Mouse (Mus musculus): ENCODE data around the gene Sh3rf3. TPM values are rescaled to one million over a fixed set of nuclear protein-coding genes. Genes with fewer than 3 reads are reported as not detected.

The Sh3rf3 gene
- total RNA-seq, 1 experiment = 1.6 TPM

GRCm38 (mm10) chr10:58812210-58813080, 714 bp upstream of the Sh3rf3 start:
- Histone ChIP-seq H3K36me3 (ENCODE audit: control insufficient read depth, insufficient read depth, low read length, poor library complexity, severe bottlenecking) (no peaks in the 10 kb centered on the region), H3K9me3 (ENCODE audit: control insufficient read depth, insufficient read depth, low read depth, low read length) (no peaks in the 10 kb centered on the region), H3K4me3 (ENCODE audit: insufficient read depth in 1 of 2, low read depth in 1 of 2, low read length in 2 of 2, poor library complexity in 1 of 2, severe bottlenecking in 1 of 2) (peak overlapping the region; percentile 61 to 64), H3K4me1 (ENCODE audit: control insufficient read depth in 2 of 2, insufficient read depth in 2 of 2, low read length in 2 of 2, poor library complexity in 1 of 2) (no peaks in the 10 kb centered on the region), H3K9ac (ENCODE audit: insufficient read depth, low read depth, low read length, poor library complexity, severe bottlenecking) (peak overlapping the region; percentile 60), H3K27ac (ENCODE audit: insufficient read depth, low read depth, low read length, poor library complexity, severe bottlenecking) (no peak overlapping the region)
- DNase-seq (ENCODE audit: low read depth, low spot score) = peak; percentile 91
- in situ Hi-C loops (cut with MboI; ENCODE audit: low sequenced_read_pairs in 2 of 2, unreplicated experiment in 2 of 2) = loop anchor here in 1 of 2 experiments (25.0 kb wide), 1 partner anchor 475 kb away; no protein-coding TSS in a partner anchor
- peak; percentile 61; the same call in 1 of the 2 replicates for TF ChIP-seq ZC3H11A (IDR thresholded peaks at IDR 0.05; ENCODE audit: borderline replicate concordance, low read depth, low read length)
- TF ChIP-seq ZNF384 (IDR thresholded peaks at IDR 0.05; ENCODE audit: low read depth, low read length) = no peak
- no peak for TF ChIP-seq CHD2 (IDR thresholded peaks at IDR 0.05; ENCODE audit: low read depth, low read length)
- TF ChIP-seq HCFC1 (IDR thresholded peaks at IDR 0.05; ENCODE audit: borderline replicate concordance, insufficient read depth, low read length) = no peak

DNA sequence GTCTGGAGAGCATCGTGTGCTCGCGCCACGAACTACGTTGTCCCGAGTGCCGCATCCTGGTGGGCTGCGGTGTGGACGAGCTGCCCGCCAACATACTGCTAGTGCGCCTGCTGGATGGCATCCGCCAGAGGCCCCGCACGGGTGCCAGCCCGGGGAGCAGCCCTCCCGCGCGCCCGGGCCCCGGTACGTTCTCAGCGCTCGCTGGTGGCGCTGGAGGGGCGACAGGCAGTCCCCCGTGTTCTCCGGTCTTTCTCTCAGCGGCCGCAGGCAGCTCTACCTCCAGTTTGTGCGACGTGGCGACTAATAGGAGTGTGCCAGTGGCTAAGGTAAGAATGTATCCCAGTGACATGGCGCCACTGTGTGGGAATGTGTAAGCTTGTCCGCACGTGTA, 637 bp downstream of the Sh3rf3 start:
- Histone ChIP-seq H3K9me3 (ENCODE audit: control insufficient read depth, insufficient read depth, low read depth, low read length) (no peaks in the 10 kb centered on the region), H3K36me3 (ENCODE audit: control insufficient read depth, insufficient read depth, low read length, poor library complexity, severe bottlenecking) (no peaks in the 10 kb centered on the region), H3K27ac (ENCODE audit: insufficient read depth, low read depth, low read length, poor library complexity, severe bottlenecking) (no peak overlapping the region), H3K9ac (ENCODE audit: insufficient read depth, low read depth, low read length, poor library complexity, severe bottlenecking) (peak overlapping the region; percentile 60), H3K4me1 (ENCODE audit: control insufficient read depth in 2 of 2, insufficient read depth in 2 of 2, low read length in 2 of 2, poor library complexity in 1 of 2) (no peaks in the 10 kb centered on the region), H3K4me3 (ENCODE audit: insufficient read depth in 1 of 2, low read depth in 1 of 2, low read length in 2 of 2, poor library complexity in 1 of 2, severe bottlenecking in 1 of 2) (peak overlapping the region; percentile 61 to 64)
- TF ChIP-seq ZC3H11A (IDR thresholded peaks at IDR 0.05; ENCODE audit: borderline replicate concordance, low read depth, low read length) (no peak), MAFK (IDR thresholded peaks at IDR 0.05; ENCODE audit: insufficient read depth, low read depth, low read length) (no peak), ZNF384 (IDR thresholded peaks at IDR 0.05; ENCODE audit: low read depth, low read length) (no peak), HCFC1 (IDR thresholded peaks at IDR 0.05; ENCODE audit: borderline replicate concordance, insufficient read depth, low read length) (no peak), CHD2 (IDR thresholded peaks at IDR 0.05; ENCODE audit: low read depth, low read length) (no peak)
- in situ Hi-C loops (cut with MboI; ENCODE audit: low sequenced_read_pairs in 2 of 2, unreplicated experiment in 2 of 2) = loop anchor here in 1 of 2 experiments (25.0 kb wide), 1 partner anchor 474 kb away; no protein-coding TSS in a partner anchor
- DNase-seq (ENCODE audit: low read depth, low spot score) = no peak

- no peak for DNase-seq (ENCODE audit: low read depth, low spot score)
- no peak overlapping the region for H3K27ac ChIP-seq (ENCODE audit: insufficient read depth, low read depth, low read length, poor library complexity, severe bottlenecking)
- no peaks in the 10 kb centered on the region for H3K4me1 ChIP-seq (ENCODE audit: control insufficient read depth in 2 of 2, insufficient read depth in 2 of 2, low read length in 2 of 2, poor library complexity in 1 of 2)
- TF ChIP-seq ZNF384 (IDR thresholded peaks at IDR 0.05; ENCODE audit: low read depth, low read length) (no peak), CHD2 (IDR thresholded peaks at IDR 0.05; ENCODE audit: low read depth, low read length) (no peak), MAFK (IDR thresholded peaks at IDR 0.05; ENCODE audit: insufficient read depth, low read depth, low read length) (no peak), HCFC1 (IDR thresholded peaks at IDR 0.05; ENCODE audit: borderline replicate concordance, insufficient read depth, low read length) (no peak), ZC3H11A (IDR thresholded peaks at IDR 0.05; ENCODE audit: borderline replicate concordance, low read depth, low read length) (no peak)
- in situ Hi-C loops (cut with MboI; ENCODE audit: low sequenced_read_pairs in 2 of 2, unreplicated experiment in 2 of 2) = loop anchor here in 1 of 2 experiments (25.0 kb wide), 1 partner anchor 473 kb away; no protein-coding TSS in a partner anchor
- H3K4me3 ChIP-seq (ENCODE audit: insufficient read depth in 1 of 2, low read depth in 1 of 2, low read length in 2 of 2, poor library complexity in 1 of 2, severe bottlenecking in 1 of 2) = no peak overlapping the region
- no peaks in the 10 kb centered on the region for H3K9me3 ChIP-seq (ENCODE audit: control insufficient read depth, insufficient read depth, low read depth, low read length)
- H3K9ac ChIP-seq (ENCODE audit: insufficient read depth, low read depth, low read length, poor library complexity, severe bottlenecking) = no peak overlapping the region
- no peaks in the 10 kb centered on the region for H3K36me3 ChIP-seq (ENCODE audit: control insufficient read depth, insufficient read depth, low read length, poor library complexity, severe bottlenecking)
Measured at GRCm38 (mm10) chr10:58814486-58814885, 1.3 kb downstream of the Sh3rf3 start.

DNA sequence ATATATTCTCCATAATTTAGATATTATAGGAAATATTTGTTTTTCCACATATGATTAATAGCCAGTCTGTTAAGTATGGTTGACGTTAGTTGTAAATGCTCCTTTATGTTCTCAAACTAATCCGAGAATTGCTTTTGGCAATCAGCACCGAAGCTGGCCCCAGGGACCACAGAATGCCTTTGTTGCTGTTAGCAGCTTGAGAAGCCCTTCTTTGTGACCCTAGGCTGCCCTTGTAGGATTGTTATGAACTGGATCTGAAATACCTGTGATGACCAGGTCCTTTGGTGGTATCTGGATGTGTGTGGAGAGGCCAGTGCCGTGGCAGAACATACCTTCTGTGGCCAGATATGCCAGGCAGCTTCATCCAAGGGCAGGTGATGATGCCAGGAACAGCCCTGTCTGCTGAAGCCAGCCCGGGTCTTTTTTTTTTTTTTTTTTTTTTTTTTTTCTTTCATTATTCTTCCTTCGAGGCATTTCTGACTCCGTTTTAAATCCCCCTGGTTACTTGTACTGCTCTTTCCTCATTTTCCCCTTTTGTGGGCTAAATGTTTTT, 10.9 kb downstream of the Sh3rf3 start:
- in situ Hi-C loops (cut with MboI; ENCODE audit: low sequenced_read_pairs in 2 of 2, unreplicated experiment in 2 of 2) = loop anchor here in 1 of 2 experiments (25.0 kb wide), 1 partner anchor 463 kb away; no protein-coding TSS in a partner anchor
- no peaks in the 10 kb centered on the region for H3K36me3 ChIP-seq (ENCODE audit: control insufficient read depth, insufficient read depth, low read length, poor library complexity, severe bottlenecking)
- no peak for TF ChIP-seq HCFC1 (IDR thresholded peaks at IDR 0.05; ENCODE audit: borderline replicate concordance, insufficient read depth, low read length)
- no peak for TF ChIP-seq MAFK (IDR thresholded peaks at IDR 0.05; ENCODE audit: insufficient read depth, low read depth, low read length)
- TF ChIP-seq ZNF384 (IDR thresholded peaks at IDR 0.05; ENCODE audit: low read depth, low read length) = no peak
- TF ChIP-seq CHD2 (IDR thresholded peaks at IDR 0.05; ENCODE audit: low read depth, low read length) = no peak
- no peak for TF ChIP-seq ZC3H11A (IDR thresholded peaks at IDR 0.05; ENCODE audit: borderline replicate concordance, low read depth, low read length)
- no peak overlapping the region for H3K9ac ChIP-seq (ENCODE audit: insufficient read depth, low read depth, low read length, poor library complexity, severe bottlenecking)
- H3K9me3 ChIP-seq (ENCODE audit: control insufficient read depth, insufficient read depth, low read depth, low read length) = no peaks in the 10 kb centered on the region
- H3K4me1 ChIP-seq (ENCODE audit: control insufficient read depth in 2 of 2, insufficient read depth in 2 of 2, low read length in 2 of 2, poor library complexity in 1 of 2) = no peaks in the 10 kb centered on the region
- DNase-seq (ENCODE audit: low read depth, low spot score) = no peak
- H3K27ac ChIP-seq (ENCODE audit: insufficient read depth, low read depth, low read length, poor library complexity, severe bottlenecking) = no peak overlapping the region
- H3K4me3 ChIP-seq (ENCODE audit: insufficient read depth in 1 of 2, low read depth in 1 of 2, low read length in 2 of 2, poor library complexity in 1 of 2, severe bottlenecking in 1 of 2) = no peak overlapping the region
